Mouse (Mus musculus): ENCODE results near the gene Map9. TPM values are rescaled to one million over a fixed set of nuclear protein-coding genes. Genes with fewer than 3 reads are reported as not detected.
A peak's percentile ranks its signal among the peaks of the same experiment; 100 is the strongest.
"Not testable (repeated sequence)": the region's sequence is repeated elsewhere in the genome, so short reads cannot be mapped to it uniquely, and the experiment has no call there.

Map9 gene
- total RNA-seq (2021): 1 to 10 TPM; 8.6 to 9.5 TPM
- long read RNA-seq, experiment 1, partial matches to known transcripts: 1 of 1 reads
- long read RNA-seq, experiment 1, other reads (novel, unspliced or antisense): 0 of 1 reads
- long read RNA-seq, experiment 2, partial matches to known transcripts: 3 of 5 reads
- long read RNA-seq, experiment 2, other reads (novel, unspliced or antisense): 2 of 5 reads

- peak; percentile 67 to 79 for DNase-seq (ENCODE audit: low spot score in 2 of 2)
Measured at GRCm38 (mm10) chr3:82357797-82358524, at the start of gene Map9. Map9 (plus strand) TSS chr3:82358044.

- DNase-seq (ENCODE audit: low spot score in 2 of 2): no peak
Measured at GRCm38 (mm10) chr3:82315728-82316127, 42.1 kb upstream of the Map9 start.

GRCm38 (mm10) chr3:82326736-82327135 lies 31.1 kb upstream of the Map9 start:
- not testable (repeated sequence) for DNase-seq (ENCODE audit: low spot score in 2 of 2)

GRCm38 (mm10) chr3:82332067-82332466 lies 25.8 kb upstream of the Map9 start:
- DNase-seq (ENCODE audit: low spot score in 2 of 2): no peak

- no peak for DNase-seq (ENCODE audit: low spot score in 2 of 2)
Measured at GRCm38 (mm10) chr3:82332536-82332935, 25.3 kb upstream of the Map9 start.

- peak; percentile 16 to 17 for DNase-seq (ENCODE audit: low spot score in 2 of 2)
Measured at GRCm38 (mm10) chr3:82333128-82333969, 24.5 kb upstream of the Map9 start.

- DNase-seq (ENCODE audit: low spot score in 2 of 2): no peak
Measured at GRCm38 (mm10) chr3:82340111-82340510, 17.7 kb upstream of the Map9 start.

GRCm38 (mm10) chr3:82348277-82348860 lies 9.5 kb upstream of the Map9 start:
- DNase-seq (ENCODE audit: low spot score in 2 of 2): no peak

- no peak for DNase-seq (ENCODE audit: low spot score in 2 of 2)
Measured at GRCm38 (mm10) chr3:82350321-82350720, 7.5 kb upstream of the Map9 start.

GRCm38 (mm10) chr3:82357340-82357739 lies 504 bp upstream of the Map9 start:
- no peak for DNase-seq (ENCODE audit: low spot score in 2 of 2)

- no peak for DNase-seq (ENCODE audit: low spot score in 2 of 2)
Measured at GRCm38 (mm10) chr3:82359036-82359435, 1.2 kb downstream of the Map9 start.

- no peak for DNase-seq (ENCODE audit: low spot score in 2 of 2)
Measured at GRCm38 (mm10) chr3:82362452-82362851, 4.6 kb downstream of the Map9 start.

GRCm38 (mm10) chr3:82364505-82364904 lies 6.7 kb downstream of the Map9 start:
- DNase-seq (ENCODE audit: low spot score in 2 of 2): no peak

GRCm38 (mm10) chr3:82364988-82365387 lies 7.1 kb downstream of the Map9 start:
- DNase-seq (ENCODE audit: low spot score in 2 of 2): no peak

- no peak for DNase-seq (ENCODE audit: low spot score in 2 of 2)
Measured at GRCm38 (mm10) chr3:82369063-82369860, 11.4 kb downstream of the Map9 start.

- DNase-seq (ENCODE audit: low spot score in 2 of 2): no peak
Measured at GRCm38 (mm10) chr3:82370439-82371011, 12.7 kb downstream of the Map9 start.

GRCm38 (mm10) chr3:82376965-82377364 lies 19.1 kb downstream of the Map9 start:
- no peak for DNase-seq (ENCODE audit: low spot score in 2 of 2)

GRCm38 (mm10) chr3:82382325-82382724 lies 24.5 kb downstream of the Map9 start:
- no peak for DNase-seq (ENCODE audit: low spot score in 2 of 2)

GRCm38 (mm10) chr3:82385091-82385490 lies 27.2 kb downstream of the Map9 start:
- DNase-seq (ENCODE audit: low spot score in 2 of 2): no peak

- DNase-seq (ENCODE audit: low spot score in 2 of 2): no peak
Measured at GRCm38 (mm10) chr3:82405830-82406229, 48.0 kb downstream of the Map9 start.
